Mouse (Mus musculus) erythroblast, embryonic 14.5 days (primary cell): ENCODE results near the gene Safb.

ENCODE experiments used
- GATA1 ChIP-seq: IDR thresholded peaks from 2 replicates; pipeline ENCODE4 v1.6.1; 2012; ENCODE audit warnings: low read length, inconsistent platforms, mixed read lengths
- TAL1 ChIP-seq: IDR thresholded peaks from 3 replicates; pipeline ENCODE4 v1.6.1; 2012; ENCODE audit warnings: low read length, inconsistent platforms, mixed read lengths

- TF ChIP-seq TAL1 = no peak
- no peak for TF ChIP-seq GATA1
Observed at GRCm38 (mm10) chr17:56614391-56615135, 29.9 kb downstream of the Safb start.
